In genomic region chr2:51934574-51935334, GRCm38 (mm10) we compare ENCODE assay signal across 8 mouse cellular contexts. TPM values are rescaled to one million over a fixed set of nuclear protein-coding genes. Genes with fewer than 3 reads are reported as not detected.
DNase-seq lines count a peak whose midpoint lies in the region; ATAC-seq and TF ChIP-seq lines count a peak whose summit lies in the region.

Gene Rbm43 (minus strand): TSS chr2:51935163.

- TF ChIP-seq EP300 in heart, adult 2 months (IDR thresholded peaks at IDR 0.05; ENCODE audit: insufficient read depth, low read depth, low read length) = no peak

- H3K4me2 ChIP-seq in embryonic facial prominence, embryonic 15.5 days (replicated peaks) = peak within 1 kb of the TSS; percentile 77
- H3K4me2 ChIP-seq in limb, embryonic 13.5 days (replicated peaks) = peak within 1 kb of the TSS; percentile 67
- H3K4me2 ChIP-seq in midbrain, embryonic 15.5 days = peak within 1 kb of the TSS; percentile 73

- 0 out of 2 replicates have a peak, but pooled peaks have one; percentile 8 for TF ChIP-seq CTCF in bone marrow macrophage, adult 2 months (IDR thresholded peaks at IDR 0.05; ENCODE audit: low read depth, low read length)
- TF ChIP-seq CTCF in heart, adult 2 months (IDR thresholded peaks at IDR 0.05) = peak; percentile 66
- 0 out of 2 replicates have a peak, but pooled peaks have one; percentile 8 for TF ChIP-seq CTCF in spleen, adult 2 months (IDR thresholded peaks at IDR 0.05; ENCODE audit: extremely low read depth, insufficient read depth, insufficient read length, insufficient replicate concordance)

- peak within 1 kb of the TSS; percentile 47 for H3K9ac ChIP-seq in embryonic facial prominence, embryonic 15.5 days
- H3K9ac ChIP-seq in heart, adult 2 months (ENCODE audit: low read depth, low read length) = peak within 1 kb of the TSS; percentile 78
- peak within 1 kb of the TSS; percentile 71 for H3K9ac ChIP-seq in limb, embryonic 13.5 days
- peak within 1 kb of the TSS; percentile 47 for H3K9ac ChIP-seq in midbrain, embryonic 15.5 days

- under 1% methylated on average over 48 of the region's 48 CpGs for WGBS in embryonic facial prominence, embryonic 15.5 days
- under 1% methylated on average over 48 of the region's 48 CpGs for WGBS in heart, adult 2 months
- under 1% methylated on average over 48 of the region's 48 CpGs for WGBS in limb, embryonic 13.5 days
- WGBS in midbrain, embryonic 15.5 days = under 1% methylated on average over 48 of the region's 48 CpGs
- WGBS in spleen, adult 2 months = under 1% methylated on average over 48 of the region's 48 CpGs

- intact Hi-C loops in heart, adult 2 months (cut with DNase I) = loop anchor here (2.0 kb wide), 2 partner anchors 38 to 136 kb away; partner anchors contain the start of gene Nmi

- no peaks in the 10 kb centered on the region for H3K79me2 ChIP-seq in heart, adult 2 months (replicated peaks; ENCODE audit: control insufficient read depth, insufficient read depth, low read length)

- H3K4me1 ChIP-seq in bone marrow macrophage, adult 2 months (ENCODE audit: control insufficient read depth, insufficient read depth, low read length) = peaks cover 11% of the 10 kb centered on the region
- peaks cover 10% of the 10 kb centered on the region for H3K4me1 ChIP-seq in embryonic facial prominence, embryonic 15.5 days
- peaks cover 1% of the 10 kb centered on the region for H3K4me1 ChIP-seq in heart, adult 2 months (ENCODE audit: control insufficient read depth, insufficient read depth, low read length)
- peaks cover 17% of the 10 kb centered on the region for H3K4me1 ChIP-seq in limb, embryonic 13.5 days
- H3K4me1 ChIP-seq in midbrain, embryonic 15.5 days = 0 out of 2 replicates have a peak, but pooled peaks cover 3% of the 10 kb centered on the region
- peaks cover 11% of the 10 kb centered on the region; the same call in 1 of the 2 replicates for H3K4me1 ChIP-seq in spleen, adult 2 months (ENCODE audit: control insufficient read depth, insufficient read depth, insufficient read length)

- peak within 1 kb of the TSS; percentile 43 for H3K27ac ChIP-seq in bone marrow macrophage, adult 2 months (ENCODE audit: insufficient read depth, low read depth, low read length)
- H3K27ac ChIP-seq in embryonic facial prominence, embryonic 15.5 days (replicated peaks) = peak within 1 kb of the TSS; percentile 63
- peak within 1 kb of the TSS; percentile 64 for H3K27ac ChIP-seq in heart, adult 2 months
- H3K27ac ChIP-seq in limb, embryonic 13.5 days = peak within 1 kb of the TSS; percentile 72; the same call in 1 of the 2 replicates
- H3K27ac ChIP-seq in midbrain, embryonic 15.5 days = no peak within 1 kb of the TSS
- peak within 1 kb of the TSS; percentile 91 for H3K27ac ChIP-seq in spleen, adult 2 months (ENCODE audit: insufficient read depth, low read length)

- no peak for TF ChIP-seq POLR2A in bone marrow macrophage, adult 2 months (IDR thresholded peaks at IDR 0.05; ENCODE audit: borderline replicate concordance, low read depth, low read length)
- TF ChIP-seq POLR2A in heart, adult 2 months (IDR thresholded peaks at IDR 0.05; ENCODE audit: insufficient read depth, low read depth, low read length) = 0 out of 2 replicates have a peak, but pooled peaks have one; percentile 25
- TF ChIP-seq POLR2A in spleen, adult 2 months (IDR thresholded peaks at IDR 0.05; ENCODE audit: low read depth, low read length) = peak; percentile 21; the same call in 1 of the 2 replicates

- H3K36me3 ChIP-seq in embryonic facial prominence, embryonic 15.5 days = 0 out of 2 replicates have a peak, but pooled peaks cover 5% of the 10 kb centered on the region
- no peaks in the 10 kb centered on the region for H3K36me3 ChIP-seq in heart, adult 2 months (ENCODE audit: control insufficient read depth, insufficient read depth, low read length)
- H3K36me3 ChIP-seq in limb, embryonic 13.5 days = peaks cover 9% of the 10 kb centered on the region
- no peaks in the 10 kb centered on the region for H3K36me3 ChIP-seq in midbrain, embryonic 15.5 days (replicated peaks)
- H3K36me3 ChIP-seq in spleen, adult 2 months (ENCODE audit: control insufficient read depth, insufficient read depth, low read length) = 0 out of 2 replicates have a peak, but pooled peaks cover 1% of the 10 kb centered on the region

- H3K9me3 ChIP-seq in embryonic facial prominence, embryonic 15.5 days (replicated peaks) = no peaks in the 10 kb centered on the region
- no peaks in the 10 kb centered on the region for H3K9me3 ChIP-seq in limb, embryonic 13.5 days
- no peaks in the 10 kb centered on the region for H3K9me3 ChIP-seq in midbrain, embryonic 15.5 days

- H3K27me3 ChIP-seq in embryonic facial prominence, embryonic 15.5 days = no peaks in the 10 kb centered on the region
- H3K27me3 ChIP-seq in heart, adult 2 months (ENCODE audit: control insufficient read depth, insufficient read depth, low read length) = no peaks in the 10 kb centered on the region
- H3K27me3 ChIP-seq in limb, embryonic 13.5 days = 0 out of 2 replicates have a peak, but pooled peaks cover 2% of the 10 kb centered on the region
- no peaks in the 10 kb centered on the region for H3K27me3 ChIP-seq in midbrain, embryonic 15.5 days (replicated peaks)
- no peaks in the 10 kb centered on the region for H3K27me3 ChIP-seq in spleen, adult 2 months (ENCODE audit: control insufficient read depth, insufficient read depth, low read length)

- DNase-seq in B cell, adult 2 months = peak; percentile 91
- DNase-seq in heart, adult 2 months = peak; percentile 83 to 86
- peak; percentile 55 to 70 for DNase-seq in kidney, adult 8-10 months
- DNase-seq in spleen, adult 2 months (ENCODE audit: low read depth in 1 of 2, low spot score in 2 of 2) = peak; percentile 76 to 77

- peak; percentile 72 for ATAC-seq in embryonic facial prominence, embryonic 15.5 days (ENCODE audit: insufficient number of reproducible peaks, low FRiP score, low TSS enrichment, low read depth)
- ATAC-seq in limb, embryonic 13.5 days (ENCODE audit: low FRiP score, low read depth) = peak; percentile 85
- ATAC-seq in midbrain, embryonic 15.5 days (replicated peaks) = peak; percentile 92

- H3K4me3 ChIP-seq in bone marrow macrophage, adult 2 months (ENCODE audit: insufficient read depth, low read length) = peak within 1 kb of the TSS; percentile 77
- H3K4me3 ChIP-seq in embryonic facial prominence, embryonic 15.5 days (replicated peaks) = peak within 1 kb of the TSS; percentile 62
- H3K4me3 ChIP-seq in heart, adult 2 months = peak within 1 kb of the TSS; percentile 56
- peak within 1 kb of the TSS; percentile 57 for H3K4me3 ChIP-seq in limb, embryonic 13.5 days
- peak within 1 kb of the TSS; percentile 47 for H3K4me3 ChIP-seq in midbrain, embryonic 15.5 days
- peak within 1 kb of the TSS; percentile 85 for H3K4me3 ChIP-seq in spleen, adult 2 months (ENCODE audit: extremely low read depth, insufficient read depth, insufficient read length)

RNA-seq across cellular contexts. Expression of gene Rbm43, which starts in this region (rescaled TPM):
- 25.6 and 29.4 TPM in 2 replicates for polyA plus RNA-seq in bone marrow macrophage, adult 2 months (2012; ENCODE audit: insufficient read depth, insufficient read length, missing spikeins)
- 14.7 and 17.0 TPM in 2 replicates for polyA plus RNA-seq in embryonic facial prominence, embryonic 15.5 days (2015; fragmentation: Nextera tagmentation; extraction: Ambion mirVana)
- total RNA-seq in heart, adult 2 months (2021) = 1 to 10 TPM; 3.9 to 4.0 TPM
- 3.6 and 4.5 TPM in 2 replicates for polyA plus RNA-seq in heart, adult 2 months (2012; rRNA removed)
- 14.3 and 15.7 TPM in 2 replicates for polyA plus RNA-seq in limb, embryonic 13.5 days (2015; fragmentation: Nextera tagmentation; extraction: Ambion mirVana)
- polyA plus RNA-seq in midbrain, embryonic 15.5 days (2015; fragmentation: Nextera tagmentation; extraction: Ambion mirVana) = 5.1 and 6.1 TPM in 2 replicates
- polyA plus RNA-seq in spleen, adult 2 months (2012; rRNA removed) = 11.3 and 16.7 TPM in 2 replicates

Comparison
In these comparisons a context has a peak if more than half of its experiments do, and no peak if none do; other contexts are left out.
1. CTCF ChIP-seq: peak in every context shown above with its lines; median percentile 66 in heart, adult 2 months; 8 in bone marrow macrophage, adult 2 months; 8 in spleen, adult 2 months.